Mouse (Mus musculus) brain, embryonic 18.5 days (tissue): ENCODE data around the gene Bloc1s2.

Source experiments
- DNase-seq: peaks from one replicate; pipeline ENCODE4 v3.0.0-alpha.2; 2012; ENCODE audit warnings: low read depth, low spot score

Gene Bloc1s2

GRCm38 (mm10) chr19:44145702-44146567, at the start of gene Bloc1s2:
Bloc1s2 (minus strand) TSS chr19:44146446.
- DNase-seq, result peak; percentile 63

GRCm38 (mm10) chr19:44195138-44195537, 48.9 kb upstream of the Bloc1s2 start:
- peak; percentile 26 for DNase-seq

GRCm38 (mm10) chr19:44193906-44194305, 47.7 kb upstream of the Bloc1s2 start:
- DNase-seq, result no peak

- DNase-seq, result no peak
Measured at GRCm38 (mm10) chr19:44192342-44192741, 46.1 kb upstream of the Bloc1s2 start, which contains the start of gene Pkd2l1. Pkd2l1 (minus strand) TSS chr19:44192442.

- DNase-seq, result no peak
Measured at GRCm38 (mm10) chr19:44189056-44189455, 42.8 kb upstream of the Bloc1s2 start.

GRCm38 (mm10) chr19:44183968-44184367, 37.7 kb upstream of the Bloc1s2 start:
- no peak for DNase-seq

- no peak for DNase-seq
Measured at GRCm38 (mm10) chr19:44180502-44180901, 34.3 kb upstream of the Bloc1s2 start.

GRCm38 (mm10) chr19:44176741-44177140, 30.5 kb upstream of the Bloc1s2 start:
- DNase-seq, result no peak

- DNase-seq, result no peak
Measured at GRCm38 (mm10) chr19:44174835-44175234, 28.6 kb upstream of the Bloc1s2 start.

GRCm38 (mm10) chr19:44161515-44161914, 15.3 kb upstream of the Bloc1s2 start:
- no peak for DNase-seq

GRCm38 (mm10) chr19:44159386-44159785, 13.1 kb upstream of the Bloc1s2 start:
- DNase-seq, result no peak

- no peak for DNase-seq
Measured at GRCm38 (mm10) chr19:44157005-44157404, 10.8 kb upstream of the Bloc1s2 start.

- DNase-seq, result no peak
Measured at GRCm38 (mm10) chr19:44153781-44154180, 7.5 kb upstream of the Bloc1s2 start.

- no peak for DNase-seq
Measured at GRCm38 (mm10) chr19:44148991-44149390, 2.7 kb upstream of the Bloc1s2 start.

GRCm38 (mm10) chr19:44148345-44148744, 2.1 kb upstream of the Bloc1s2 start:
- DNase-seq, result no peak

GRCm38 (mm10) chr19:44146951-44147350, 705 bp upstream of the Bloc1s2 start:
- no peak for DNase-seq

- DNase-seq, result no peak
Measured at GRCm38 (mm10) chr19:44146568-44146879, 278 bp upstream of the Bloc1s2 start.

- no peak for DNase-seq
Measured at GRCm38 (mm10) chr19:44144366-44144765, 1.9 kb downstream of the Bloc1s2 start.

- DNase-seq, result no peak
Measured at GRCm38 (mm10) chr19:44135960-44136485, 10.2 kb downstream of the Bloc1s2 start.

GRCm38 (mm10) chr19:44135072-44135959, 10.9 kb downstream of the Bloc1s2 start, which contains the start of gene Cwf19l1:
Cwf19l1 (minus strand) TSS chr19:44135876.
- DNase-seq, result peak; percentile 82

GRCm38 (mm10) chr19:44132917-44133316, 13.3 kb downstream of the Bloc1s2 start:
- no peak for DNase-seq

- DNase-seq, result no peak
Measured at GRCm38 (mm10) chr19:44128560-44128959, 17.7 kb downstream of the Bloc1s2 start.
